ENCODE assay signal across 11 mouse cellular contexts in genomic region chr17:35016791-35017705, GRCm38 (mm10). TPM values are rescaled to one million over a fixed set of nuclear protein-coding genes. Genes with fewer than 3 reads are reported as not detected.
DNase-seq lines count a peak whose midpoint lies in the region; TF ChIP-seq lines count a peak whose summit lies in the region.
"Had no signal": no experiment of that assay in that cellular context is flagged by ENCODE, and none has a peak within 500 bp of the region (broad histone marks: within the 10 kb centered on the region; RNA-seq: fewer than 3 reads in every experiment).

No protein-coding gene starts in this region.

- no peak for TF ChIP-seq POLR2A in heart, adult 2 months (IDR thresholded peaks at IDR 0.05; ENCODE audit: insufficient read depth, low read depth, low read length)
- TF ChIP-seq POLR2A in thymus, adult 2 months (IDR thresholded peaks at IDR 0.05; ENCODE audit: control insufficient read depth, extremely low read depth, insufficient read depth, low read length, poor library complexity), result no peak

- intact Hi-C loops in heart, adult 2 months (cut with DNase I), result no loop called here
- intact Hi-C loops in heart, postnatal 36 days (cut with DNase I), result no loop called here

- WGBS in heart, adult 2 months, result 74% methylated on average over 10 of the region's 10 CpGs
- 79% methylated on average over 10 of the region's 10 CpGs for WGBS in thymus, adult 2 months

- no peaks in the 10 kb centered on the region for H3K36me3 ChIP-seq in heart, adult 2 months (ENCODE audit: control insufficient read depth, insufficient read depth, low read length)
- peaks cover 14% of the 10 kb centered on the region for H3K36me3 ChIP-seq in thymus, adult 2 months (ENCODE audit: control insufficient read depth, insufficient read depth, low read length)

- peak overlapping the region; percentile 36 for H3K27ac ChIP-seq in heart, adult 2 months
- H3K27ac ChIP-seq in thymus, adult 2 months (ENCODE audit: control insufficient read depth, insufficient read depth, low read length), result no peak overlapping the region
- H3K27ac ChIP-seq: neural tube, embryonic 13.5 days had no signal

- no peak for TF ChIP-seq EP300 in heart, adult 2 months (IDR thresholded peaks at IDR 0.05; ENCODE audit: insufficient read depth, low read depth, low read length)

- H3K79me2 ChIP-seq in heart, adult 2 months (replicated peaks; ENCODE audit: control insufficient read depth, insufficient read depth, low read length), result no peaks in the 10 kb centered on the region

- no peak overlapping the region for H3K9ac ChIP-seq in heart, adult 2 months (ENCODE audit: low read depth, low read length)

- TF ChIP-seq CTCF in heart, adult 2 months (IDR thresholded peaks at IDR 0.05), result no peak
- no peak for TF ChIP-seq CTCF in thymus, adult 2 months (IDR thresholded peaks at IDR 0.05; ENCODE audit: borderline replicate concordance, control insufficient read depth, extremely low read depth, insufficient read depth, low read length, poor library complexity)

- no peak overlapping the region for H3K4me3 ChIP-seq in heart, adult 2 months
- no peak overlapping the region for H3K4me3 ChIP-seq in thymus, adult 2 months (ENCODE audit: control insufficient read depth, insufficient read depth, low read length)
- H3K4me3 ChIP-seq: neural tube, embryonic 13.5 days had no signal

- H3K4me1 ChIP-seq in heart, adult 2 months (ENCODE audit: control insufficient read depth, insufficient read depth, low read length), result peaks cover 6% of the 10 kb centered on the region; the same call in 1 of the 2 replicates
- H3K4me1 ChIP-seq in thymus, adult 2 months (replicated peaks; ENCODE audit: control insufficient read depth, insufficient read depth, low read length), result peaks cover 17% of the 10 kb centered on the region

- peak in 1 of 2 experiments; percentile 13 for DNase-seq in heart, adult 2 months
- DNase-seq in heart, postnatal 36 days, result no peak
- peak; percentile 48 for DNase-seq in thymus, postnatal 0 days (ENCODE audit: low spot score)
- no peak for DNase-seq in thymus, adult 2 months
- peak; percentile 46 for DNase-seq in induced T-regulatory cell, adult 2 months (ENCODE audit: low read depth)
- no peak for DNase-seq in yolk sac, embryonic 10.5 days (ENCODE audit: low spot score)
- no peak for DNase-seq in urinary bladder, postnatal 14 days (ENCODE audit: low spot score)
- DNase-seq in layer of hippocampus, adult 9-11 months, result no peak
- DNase-seq: lung, postnatal 14 days had no signal

- no peaks in the 10 kb centered on the region for H3K27me3 ChIP-seq in heart, adult 2 months (ENCODE audit: control insufficient read depth, insufficient read depth, low read length)
- no peaks in the 10 kb centered on the region for H3K27me3 ChIP-seq in thymus, adult 2 months (ENCODE audit: control insufficient read depth, insufficient read depth, low read length)
- H3K27me3 ChIP-seq: neural tube, embryonic 13.5 days had no signal

RNA-seq across cellular contexts. Expression of gene Vwa7, which starts 0.7 kb away (rescaled TPM):
- total RNA-seq in heart, adult 2 months (2021), result 10 to 100 TPM; 10.0 to 10.9 TPM
- polyA plus RNA-seq in heart, adult 2 months (2012; rRNA removed), result 7.5 and 10.2 TPM in 2 replicates
- total RNA-seq in heart, postnatal 36 days (2021), result 1 to 10 TPM; 8.4 to 9.3 TPM
- polyA plus RNA-seq in thymus, postnatal 0 days (2015; fragmentation: Nextera tagmentation; extraction: Ambion mirVana), result 0.26 and 0.36 TPM in 2 replicates
- 1.1 and 1.5 TPM in 2 replicates for polyA plus RNA-seq in thymus, adult 2 months (2012; rRNA removed)

RNA-seq across cellular contexts. Expression of gene Sapcd1, which starts 10.8 kb away (rescaled TPM):
- not detected for total RNA-seq in heart, adult 2 months (2021)
- 0.20 and 0.67 TPM in 2 replicates for polyA plus RNA-seq in heart, adult 2 months (2012; rRNA removed)
- not detected for total RNA-seq in heart, postnatal 36 days (2021)
- 18.2 and 22.5 TPM in 2 replicates for polyA plus RNA-seq in thymus, postnatal 0 days (2015; fragmentation: Nextera tagmentation; extraction: Ambion mirVana)
- polyA plus RNA-seq in thymus, adult 2 months (2012; rRNA removed), result 12.3 and 18.3 TPM in 2 replicates
- total RNA-seq: left cerebral cortex, adult 18-20 months had no signal

RNA-seq across cellular contexts. Expression of gene Vars, which starts 16.3 kb away (rescaled TPM):
- total RNA-seq in heart, adult 2 months (2021), result 10 to 100 TPM; 27.0 to 28.5 TPM
- 32.7 and 39.2 TPM in 2 replicates for polyA plus RNA-seq in heart, adult 2 months (2012; rRNA removed)
- total RNA-seq in heart, postnatal 36 days (2021), result 10 to 100 TPM; 26.7 to 27.4 TPM
- 125 and 138 TPM in 2 replicates for polyA plus RNA-seq in thymus, postnatal 0 days (2015; fragmentation: Nextera tagmentation; extraction: Ambion mirVana)
- polyA plus RNA-seq in thymus, adult 2 months (2012; rRNA removed), result 404 and 545 TPM in 2 replicates

RNA-seq across cellular contexts. Expression of gene Msh5, which starts 29.5 kb away (rescaled TPM):
- under 1 TPM; 0.23 to 0.29 TPM for total RNA-seq in heart, adult 2 months (2021)
- 1.00 and 1.2 TPM in 2 replicates for polyA plus RNA-seq in heart, adult 2 months (2012; rRNA removed)
- under 1 TPM; 0.25 to 0.70 TPM for total RNA-seq in heart, postnatal 36 days (2021)
- 8.9 and 13.5 TPM in 2 replicates for polyA plus RNA-seq in thymus, postnatal 0 days (2015; fragmentation: Nextera tagmentation; extraction: Ambion mirVana)
- polyA plus RNA-seq in thymus, adult 2 months (2012; rRNA removed), result 15.5 and 20.0 TPM in 2 replicates

RNA-seq across cellular contexts. Expression of gene Clic1, which starts 32.7 kb away (rescaled TPM):
- 10 to 100 TPM; 32.5 to 33.1 TPM for total RNA-seq in heart, adult 2 months (2021)
- polyA plus RNA-seq in heart, adult 2 months (2012; rRNA removed), result 44.4 and 51.6 TPM in 2 replicates
- 10 to 100 TPM; 41.7 to 44.0 TPM for total RNA-seq in heart, postnatal 36 days (2021)
- polyA plus RNA-seq in thymus, postnatal 0 days (2015; fragmentation: Nextera tagmentation; extraction: Ambion mirVana), result 501 and 524 TPM in 2 replicates
- polyA plus RNA-seq in thymus, adult 2 months (2012; rRNA removed), result 316 and 321 TPM in 2 replicates

Comparison
In these comparisons a context has a peak if more than half of its experiments do, and no peak if none do; other contexts are left out.
1. DNase-seq: peak in thymus, postnatal 0 days (single experiment) and induced T-regulatory cell, adult 2 months (single experiment); none in heart, postnatal 36 days (0 of 2), thymus, adult 2 months (single experiment), yolk sac, embryonic 10.5 days (single experiment), urinary bladder, postnatal 14 days (single experiment) and layer of hippocampus, adult 9-11 months (single experiment).